Mouse (Mus musculus): ENCODE measurements around the gene Arid1b.

DNA sequence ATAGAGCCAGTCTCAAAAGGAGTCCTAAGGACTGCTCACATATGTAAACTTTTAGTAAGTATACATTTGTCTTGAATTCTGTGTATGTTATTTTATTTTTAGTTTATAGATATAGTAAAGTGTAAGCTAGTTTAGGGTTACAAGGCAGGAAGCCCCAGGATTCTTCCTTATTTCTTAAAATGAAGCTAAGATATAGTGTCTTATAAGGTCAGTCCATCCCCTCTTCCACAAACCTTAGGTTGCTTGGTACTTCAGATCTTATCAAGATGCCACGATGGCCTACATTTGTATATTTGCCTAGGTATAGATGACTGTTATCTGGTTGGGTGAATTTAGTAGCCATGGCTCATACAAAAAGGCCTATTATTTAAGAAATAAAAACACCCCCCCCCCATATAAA, 5.1 kb downstream of the Arid1b start:
- no peak for TF ChIP-seq CTCF (IDR thresholded peaks at IDR 0.05; ENCODE audit: borderline replicate concordance, extremely low read depth, insufficient read depth, insufficient read length)
- no peak for TF ChIP-seq POLR2A (IDR thresholded peaks at IDR 0.05; ENCODE audit: borderline replicate concordance, extremely low read depth, insufficient read depth, insufficient read length, poor library complexity, severe bottlenecking)
